Mouse (Mus musculus): ENCODE data around the gene Fbxo6.
A peak's percentile ranks its signal among the peaks of the same experiment; 100 is the strongest.
"Not testable (repeated sequence)": the region's sequence is repeated elsewhere in the genome, so short reads cannot be mapped to it uniquely, and the experiment has no call there.

Gene Fbxo6

GRCm38 (mm10) chr4:148128241-148128640, 23.7 kb downstream of the Fbxo6 start:
- DNase-seq (ENCODE audit: low spot score), result no peak

- DNase-seq (ENCODE audit: low spot score), result no peak
Measured at GRCm38 (mm10) chr4:148122694-148123066, 29.3 kb downstream of the Fbxo6 start.

- no peak for DNase-seq (ENCODE audit: low spot score)
Measured at GRCm38 (mm10) chr4:148121982-148122693, 29.8 kb downstream of the Fbxo6 start.

- DNase-seq (ENCODE audit: low spot score), result no peak
Measured at GRCm38 (mm10) chr4:148121362-148121761, 30.6 kb downstream of the Fbxo6 start.

- no peak for DNase-seq (ENCODE audit: low spot score)
Measured at GRCm38 (mm10) chr4:148120555-148120954, 31.4 kb downstream of the Fbxo6 start.

GRCm38 (mm10) chr4:148119578-148119977, 32.4 kb downstream of the Fbxo6 start:
- not testable (repeated sequence) for DNase-seq (ENCODE audit: low spot score)

- no peak for DNase-seq (ENCODE audit: low spot score)
Measured at GRCm38 (mm10) chr4:148117392-148117791, 34.5 kb downstream of the Fbxo6 start.

GRCm38 (mm10) chr4:148116657-148117056, 35.3 kb downstream of the Fbxo6 start:
- no peak for DNase-seq (ENCODE audit: low spot score)

- DNase-seq (ENCODE audit: low spot score), result no peak
Measured at GRCm38 (mm10) chr4:148115467-148115866, 36.5 kb downstream of the Fbxo6 start.

GRCm38 (mm10) chr4:148114758-148115391, 37.1 kb downstream of the Fbxo6 start:
- peak; percentile 75 for DNase-seq (ENCODE audit: low spot score)

- DNase-seq (ENCODE audit: low spot score), result no peak
Measured at GRCm38 (mm10) chr4:148112519-148112918, 39.4 kb downstream of the Fbxo6 start.

GRCm38 (mm10) chr4:148109215-148109614, 42.7 kb downstream of the Fbxo6 start:
- DNase-seq (ENCODE audit: low spot score), result no peak

- DNase-seq (ENCODE audit: low spot score), result no peak
Measured at GRCm38 (mm10) chr4:148108565-148109100, 43.3 kb downstream of the Fbxo6 start.

- DNase-seq (ENCODE audit: low spot score), result no peak
Measured at GRCm38 (mm10) chr4:148107621-148108291, 44.2 kb downstream of the Fbxo6 start.

GRCm38 (mm10) chr4:148104146-148104545, 47.8 kb downstream of the Fbxo6 start:
- no peak for DNase-seq (ENCODE audit: low spot score)

- DNase-seq (ENCODE audit: low spot score), result no peak
Measured at GRCm38 (mm10) chr4:148101801-148102527, 50.0 kb downstream of the Fbxo6 start.

- DNase-seq (ENCODE audit: low spot score), result no peak
Measured at GRCm38 (mm10) chr4:148098666-148099065, 53.3 kb downstream of the Fbxo6 start.

- DNase-seq (ENCODE audit: low spot score), result no peak
Measured at GRCm38 (mm10) chr4:148097936-148098335, 54.0 kb downstream of the Fbxo6 start.

Measured in testis, postnatal 14 days (tissue).